Comparison of ENCODE assay signal across 13 mouse cellular contexts in genomic region chr7:6858694-6859270, GRCm38 (mm10).
A peak's percentile ranks its signal among the peaks of the same experiment; 100 is the strongest.
DNase-seq lines count a peak whose midpoint lies in the region; ATAC-seq and TF ChIP-seq lines count a peak whose summit lies in the region.
"Had no signal": no experiment of that assay in that cellular context is flagged by ENCODE, and none has a peak within 500 bp of the region (broad histone marks: within the 10 kb centered on the region; RNA-seq: fewer than 3 reads in every experiment).

No protein-coding gene starts in this region.

- H3K36me3 ChIP-seq in hindbrain, embryonic 10.5 days: no peaks in the 10 kb centered on the region
- H3K36me3 ChIP-seq in hindbrain, embryonic 14.5 days (replicated peaks; ENCODE audit: control insufficient read depth, insufficient read depth): no peaks in the 10 kb centered on the region
- no peaks in the 10 kb centered on the region for H3K36me3 ChIP-seq in midbrain, embryonic 16.5 days (ENCODE audit: control insufficient read depth, insufficient read depth, low read length)
- H3K36me3 ChIP-seq in midbrain, embryonic 13.5 days: no peaks in the 10 kb centered on the region
- H3K36me3 ChIP-seq in thymus, adult 2 months (ENCODE audit: control insufficient read depth, insufficient read depth, low read length): no peaks in the 10 kb centered on the region
- H3K36me3 ChIP-seq: lung, embryonic 15.5 days had no signal

- no peak overlapping the region for H3K9ac ChIP-seq in hindbrain, embryonic 14.5 days
- H3K9ac ChIP-seq in midbrain, embryonic 16.5 days (ENCODE audit: low read depth, low read length): no peak overlapping the region
- H3K9ac ChIP-seq in midbrain, embryonic 13.5 days (replicated peaks): no peak overlapping the region
- H3K9ac ChIP-seq: lung, embryonic 15.5 days had no signal

- no peak for ATAC-seq in hindbrain, embryonic 14.5 days (ENCODE audit: low FRiP score)
- no peak for ATAC-seq in midbrain, embryonic 16.5 days
- ATAC-seq in midbrain, embryonic 13.5 days: no peak
- ATAC-seq: CD4-positive, CD25-positive, alpha-beta regulatory T cell, adult 4 months; Patski had no signal

- H3K4me3 ChIP-seq in hindbrain, embryonic 10.5 days: no peak overlapping the region
- no peak overlapping the region for H3K4me3 ChIP-seq in hindbrain, embryonic 14.5 days (replicated peaks; ENCODE audit: low read length)
- no peak overlapping the region for H3K4me3 ChIP-seq in midbrain, embryonic 16.5 days (ENCODE audit: low read depth, low read length)
- no peak overlapping the region for H3K4me3 ChIP-seq in midbrain, embryonic 13.5 days (replicated peaks)
- no peak overlapping the region for H3K4me3 ChIP-seq in thymus, adult 2 months (ENCODE audit: control insufficient read depth, insufficient read depth, low read length)
- H3K4me3 ChIP-seq: lung, embryonic 15.5 days had no signal

- peak overlapping the region; percentile 50 for H3K27ac ChIP-seq in hindbrain, embryonic 10.5 days
- no peak overlapping the region for H3K27ac ChIP-seq in hindbrain, embryonic 14.5 days
- peak overlapping the region; percentile 48; the same call in 1 of the 2 replicates for H3K27ac ChIP-seq in midbrain, embryonic 16.5 days (ENCODE audit: low read length)
- H3K27ac ChIP-seq in midbrain, embryonic 13.5 days: no peak overlapping the region
- H3K27ac ChIP-seq in thymus, adult 2 months (ENCODE audit: control insufficient read depth, insufficient read depth, low read length): no peak overlapping the region
- H3K27ac ChIP-seq: lung, embryonic 15.5 days had no signal

- no peak for TF ChIP-seq POLR2A in thymus, adult 2 months (IDR thresholded peaks at IDR 0.05; ENCODE audit: control insufficient read depth, extremely low read depth, insufficient read depth, low read length, poor library complexity)

- DNase-seq in hindbrain, embryonic 10.5 days (ENCODE audit: low spot score): no peak
- no peak for DNase-seq in hindbrain, embryonic 14.5 days (ENCODE audit: low spot score)
- peak; percentile 5 for DNase-seq in fibroblast of lung, adult 2 months (ENCODE audit: low read depth)
- DNase-seq in thymus, adult 2 months: no peak
- DNase-seq in spleen, adult 18-20 months: no peak
- DNase-seq: cerebellum, adult 18-20 months; gastrocnemius, postnatal 14 days; kidney, adult 2 months had no signal

- H3K9me3 ChIP-seq in hindbrain, embryonic 10.5 days: no peaks in the 10 kb centered on the region
- no peaks in the 10 kb centered on the region for H3K9me3 ChIP-seq in hindbrain, embryonic 14.5 days (ENCODE audit: control insufficient read depth, low read length)
- no peaks in the 10 kb centered on the region for H3K9me3 ChIP-seq in midbrain, embryonic 16.5 days (replicated peaks; ENCODE audit: control insufficient read depth, low read length, poor library complexity, severe bottlenecking)
- H3K9me3 ChIP-seq in midbrain, embryonic 13.5 days: no peaks in the 10 kb centered on the region
- H3K9me3 ChIP-seq: lung, embryonic 15.5 days had no signal

- H3K27me3 ChIP-seq in hindbrain, embryonic 10.5 days (ENCODE audit: insufficient read depth, poor library complexity, severe bottlenecking): no peaks in the 10 kb centered on the region
- no peaks in the 10 kb centered on the region for H3K27me3 ChIP-seq in hindbrain, embryonic 14.5 days (ENCODE audit: control insufficient read depth, insufficient read depth, low read length)
- H3K27me3 ChIP-seq in midbrain, embryonic 16.5 days (ENCODE audit: control insufficient read depth, insufficient read depth, low read depth, low read length): no peaks in the 10 kb centered on the region
- H3K27me3 ChIP-seq in midbrain, embryonic 13.5 days: no peaks in the 10 kb centered on the region
- H3K27me3 ChIP-seq in thymus, adult 2 months (ENCODE audit: control insufficient read depth, insufficient read depth, low read length): no peaks in the 10 kb centered on the region
- H3K27me3 ChIP-seq: lung, embryonic 15.5 days; Patski had no signal

- H3K4me2 ChIP-seq in hindbrain, embryonic 14.5 days (replicated peaks): no peak overlapping the region
- H3K4me2 ChIP-seq in midbrain, embryonic 16.5 days (ENCODE audit: low read length): no peak overlapping the region
- H3K4me2 ChIP-seq in midbrain, embryonic 13.5 days (replicated peaks): no peak overlapping the region
- H3K4me2 ChIP-seq: lung, embryonic 15.5 days had no signal

- no peak for TF ChIP-seq CTCF in thymus, adult 2 months (IDR thresholded peaks at IDR 0.05; ENCODE audit: borderline replicate concordance, control insufficient read depth, extremely low read depth, insufficient read depth, low read length, poor library complexity)

- peaks cover 41% of the 10 kb centered on the region for H3K4me1 ChIP-seq in hindbrain, embryonic 10.5 days (replicated peaks)
- peaks cover 22% of the 10 kb centered on the region for H3K4me1 ChIP-seq in hindbrain, embryonic 14.5 days (replicated peaks; ENCODE audit: control insufficient read depth, insufficient read depth, low read length)
- peaks cover 16% of the 10 kb centered on the region for H3K4me1 ChIP-seq in midbrain, embryonic 16.5 days (ENCODE audit: control insufficient read depth, insufficient read depth, low read length)
- peaks cover 16% of the 10 kb centered on the region for H3K4me1 ChIP-seq in midbrain, embryonic 13.5 days (replicated peaks)
- H3K4me1 ChIP-seq in thymus, adult 2 months (replicated peaks; ENCODE audit: control insufficient read depth, insufficient read depth, low read length): no peaks in the 10 kb centered on the region

- 31% methylated on average over 5 of the region's 5 CpGs for WGBS in hindbrain, embryonic 10.5 days
- 25% methylated on average over 5 of the region's 5 CpGs for WGBS in hindbrain, embryonic 14.5 days
- 25% methylated on average over 5 of the region's 5 CpGs for WGBS in midbrain, embryonic 16.5 days
- 35% methylated on average over 5 of the region's 5 CpGs for WGBS in midbrain, embryonic 13.5 days
- 49% methylated on average over 5 of the region's 5 CpGs for WGBS in thymus, adult 2 months

Comparison
In these comparisons a context has a peak if more than half of its experiments do, and no peak if none do; other contexts are left out.
1. H3K27ac ChIP-seq: peak in hindbrain, embryonic 10.5 days (single experiment) and midbrain, embryonic 16.5 days (single experiment); none in hindbrain, embryonic 14.5 days (single experiment), midbrain, embryonic 13.5 days (single experiment) and thymus, adult 2 months (single experiment).